In the genomic region with DNA sequence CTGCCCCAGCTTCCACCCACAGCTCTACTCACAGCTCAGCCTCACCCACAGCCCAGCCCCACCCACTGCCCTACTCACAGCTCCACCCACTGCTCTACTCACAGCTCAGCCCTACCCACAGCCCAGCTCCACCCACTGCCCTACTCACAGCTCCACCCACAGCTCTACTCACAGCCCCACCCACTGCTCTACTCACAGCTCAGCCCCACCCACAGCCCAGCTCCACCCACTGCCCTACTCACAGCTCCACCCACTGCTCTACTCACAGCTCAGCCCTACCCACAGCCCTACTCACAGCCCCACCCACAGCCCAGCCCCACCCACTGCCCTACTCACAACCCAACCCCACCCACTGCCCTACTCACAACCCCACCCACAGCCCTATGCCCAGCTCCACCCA, we compare ENCODE assay signal across 15 mouse cellular contexts. TPM values are rescaled to one million over a fixed set of nuclear protein-coding genes. Genes with fewer than 3 reads are reported as not detected.
DNase-seq lines count a peak whose midpoint lies in the region; ATAC-seq lines count a peak whose summit lies in the region.
"Had no signal": no experiment of that assay in that cellular context is flagged by ENCODE, and none has a peak within 500 bp of the region (broad histone marks: within the 10 kb centered on the region; RNA-seq: fewer than 3 reads in every experiment).

No protein-coding gene starts in this region.

- no peak overlapping the region for H3K4me3 ChIP-seq in intestine, embryonic 16.5 days (ENCODE audit: low read length)
- H3K4me3 ChIP-seq in hindbrain, embryonic 12.5 days = no peak overlapping the region
- no peak overlapping the region for H3K4me3 ChIP-seq in forebrain, embryonic 12.5 days (replicated peaks)
- H3K4me3 ChIP-seq in forebrain, embryonic 13.5 days = no peak overlapping the region
- H3K4me3 ChIP-seq: midbrain, embryonic 12.5 days had no signal

- no peaks in the 10 kb centered on the region for H3K36me3 ChIP-seq in intestine, embryonic 16.5 days (ENCODE audit: control insufficient read depth, insufficient read depth, low read length)
- no peaks in the 10 kb centered on the region for H3K36me3 ChIP-seq in hindbrain, embryonic 12.5 days
- H3K36me3 ChIP-seq in forebrain, embryonic 12.5 days (replicated peaks) = no peaks in the 10 kb centered on the region
- H3K36me3 ChIP-seq in forebrain, embryonic 13.5 days (ENCODE audit: poor library complexity, severe bottlenecking) = no peaks in the 10 kb centered on the region
- H3K36me3 ChIP-seq: G1E; midbrain, embryonic 12.5 days had no signal

- peak; percentile 95 for DNase-seq in ES-CJ7 (ENCODE audit: low read depth, low spot score)
- peak; percentile 12 for DNase-seq in c-Kit-negative CD71-positive TER-119-positive erythroid progenitor cells, embryonic 14.5 days (ENCODE audit: low read depth, low spot score)
- DNase-seq in heart, adult 18-20 months = no peak
- DNase-seq: cerebellum, postnatal 25 days; gastrocnemius, postnatal 36 days; spleen, adult 18-20 months; thymus, adult 18-20 months had no signal

- H3K4me2 ChIP-seq in intestine, embryonic 16.5 days (ENCODE audit: low read depth, low read length) = no peak overlapping the region
- no peak overlapping the region for H3K4me2 ChIP-seq in hindbrain, embryonic 12.5 days (replicated peaks)
- no peak overlapping the region for H3K4me2 ChIP-seq in forebrain, embryonic 12.5 days
- H3K4me2 ChIP-seq in forebrain, embryonic 13.5 days = no peak overlapping the region
- H3K4me2 ChIP-seq: midbrain, embryonic 12.5 days had no signal

- H3K9ac ChIP-seq in intestine, embryonic 16.5 days (ENCODE audit: low read depth, low read length) = no peak overlapping the region
- no peak overlapping the region for H3K9ac ChIP-seq in hindbrain, embryonic 12.5 days
- H3K9ac ChIP-seq in forebrain, embryonic 12.5 days = no peak overlapping the region
- H3K9ac ChIP-seq in forebrain, embryonic 13.5 days = no peak overlapping the region
- H3K9ac ChIP-seq: midbrain, embryonic 12.5 days had no signal

- peak; percentile 76 for ATAC-seq in intestine, embryonic 16.5 days
- peak; percentile 93 for ATAC-seq in megakaryocyte progenitor cell, adult 5-6 weeks (replicated peaks; ENCODE audit: poor library complexity)
- no peak for ATAC-seq in hindbrain, embryonic 12.5 days (ENCODE audit: low FRiP score)
- ATAC-seq in forebrain, embryonic 12.5 days (ENCODE audit: low FRiP score) = no peak
- no peak for ATAC-seq in forebrain, embryonic 13.5 days

- no peak overlapping the region for H3K27ac ChIP-seq in intestine, embryonic 16.5 days (ENCODE audit: low read length)
- H3K27ac ChIP-seq in hindbrain, embryonic 12.5 days = no peak overlapping the region
- no peak overlapping the region for H3K27ac ChIP-seq in forebrain, embryonic 12.5 days
- no peak overlapping the region for H3K27ac ChIP-seq in forebrain, embryonic 13.5 days
- H3K27ac ChIP-seq: midbrain, embryonic 12.5 days had no signal

- no peaks in the 10 kb centered on the region for H3K27me3 ChIP-seq in intestine, embryonic 16.5 days (replicated peaks; ENCODE audit: control insufficient read depth, insufficient read depth, low read length)
- no peaks in the 10 kb centered on the region for H3K27me3 ChIP-seq in hindbrain, embryonic 12.5 days
- peaks cover 3% of the 10 kb centered on the region for H3K27me3 ChIP-seq in forebrain, embryonic 12.5 days
- H3K27me3 ChIP-seq in forebrain, embryonic 13.5 days = no peaks in the 10 kb centered on the region
- H3K27me3 ChIP-seq: midbrain, embryonic 12.5 days had no signal

- no peaks in the 10 kb centered on the region for H3K4me1 ChIP-seq in intestine, embryonic 16.5 days (ENCODE audit: control insufficient read depth, insufficient read depth, low read length)
- no peaks in the 10 kb centered on the region for H3K4me1 ChIP-seq in hindbrain, embryonic 12.5 days
- no peaks in the 10 kb centered on the region for H3K4me1 ChIP-seq in forebrain, embryonic 12.5 days
- H3K4me1 ChIP-seq in forebrain, embryonic 13.5 days = no peaks in the 10 kb centered on the region
- H3K4me1 ChIP-seq: midbrain, embryonic 12.5 days had no signal

- H3K9me3 ChIP-seq in intestine, embryonic 16.5 days (ENCODE audit: control insufficient read depth, low read length) = no peaks in the 10 kb centered on the region
- no peaks in the 10 kb centered on the region for H3K9me3 ChIP-seq in hindbrain, embryonic 12.5 days (replicated peaks)
- H3K9me3 ChIP-seq in forebrain, embryonic 12.5 days = no peaks in the 10 kb centered on the region
- no peaks in the 10 kb centered on the region for H3K9me3 ChIP-seq in forebrain, embryonic 13.5 days (replicated peaks)
- H3K9me3 ChIP-seq: midbrain, embryonic 12.5 days had no signal

RNA-seq across cellular contexts. Expression of a gene that starts 56.5 kb away (rescaled TPM):
- 13.8 and 15.9 TPM in 2 replicates for polyA plus RNA-seq in intestine, embryonic 16.5 days (2015; fragmentation: Nextera tagmentation; extraction: Ambion mirVana)
- not detected in 2 replicates for total RNA-seq in megakaryocyte progenitor cell, adult 5-6 weeks (2015)
- not detected in 2 replicates for total RNA-seq in megakaryocyte progenitor cell, adult 5-6 weeks (2017)
- polyA plus RNA-seq in hindbrain, embryonic 12.5 days (2016; fragmentation: Nextera tagmentation; extraction: Ambion mirVana) = 43.5 and 50.2 TPM in 2 replicates
- total RNA-seq in heart, adult 18-20 months (2021) = not detected
- not detected in 2 replicates for polyA plus RNA-seq in forebrain, embryonic 12.5 days (2016; fragmentation: Nextera tagmentation; extraction: Ambion mirVana)
- not detected in 2 replicates for polyA plus RNA-seq in forebrain, embryonic 13.5 days (2015; fragmentation: Nextera tagmentation; extraction: Ambion mirVana)
- total RNA-seq: gastrocnemius, postnatal 36 days; left cerebral cortex, adult 8-10 months had no signal
- polyA plus RNA-seq: G1E had no signal

Comparison
In these comparisons a context has a peak if more than half of its experiments do, and no peak if none do; other contexts are left out.
1. DNase-seq: peak in ES-CJ7 (single experiment) and c-Kit-negative CD71-positive TER-119-positive erythroid progenitor cells, embryonic 14.5 days (single experiment); none in heart, adult 18-20 months (0 of 2).
2. ATAC-seq: peak in intestine, embryonic 16.5 days (single experiment) and megakaryocyte progenitor cell, adult 5-6 weeks (single experiment); none in hindbrain, embryonic 12.5 days (single experiment), forebrain, embryonic 12.5 days (single experiment) and forebrain, embryonic 13.5 days (single experiment).
3. RNA of a gene that starts 56.5 kb away (polyA plus RNA-seq): 43.5 to 50.2 TPM in hindbrain, embryonic 12.5 days and 13.8 to 15.9 TPM in intestine, embryonic 16.5 days; not detected in forebrain, embryonic 12.5 days and not detected in forebrain, embryonic 13.5 days; every median in the first group is over 10 times any median in the second.